Comparison of ENCODE assay signal across 7 mouse cellular contexts in the genomic region with DNA sequence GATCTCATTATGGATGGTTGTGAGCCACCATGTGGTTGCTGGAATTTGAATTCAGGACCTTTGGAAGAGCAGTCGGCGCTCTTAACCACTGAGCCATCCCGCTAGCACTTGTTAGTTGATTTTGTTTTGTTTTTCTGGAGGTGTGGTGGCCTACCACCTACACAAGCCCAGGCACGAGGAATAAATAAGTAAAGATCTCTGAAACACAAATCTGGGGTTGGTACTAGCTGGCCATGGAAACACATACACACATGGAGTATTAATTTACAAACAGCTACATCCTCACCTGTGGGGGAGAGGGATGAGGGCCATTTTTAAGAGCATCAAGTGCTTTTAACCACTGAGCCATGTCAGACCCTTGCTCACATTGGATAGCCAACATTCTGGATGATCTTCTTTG. TPM values are rescaled to one million over a fixed set of nuclear protein-coding genes. Genes with fewer than 3 reads are reported as not detected.
DNase-seq lines count a peak whose midpoint lies in the region; ATAC-seq and TF ChIP-seq lines count a peak whose summit lies in the region.
"Not testable (repeated sequence)": the region's sequence is repeated elsewhere in the genome, so short reads cannot be mapped to it uniquely, and the experiment has no call there.

No protein-coding gene starts in this region.

- WGBS in forebrain, embryonic 11.5 days, result 71% methylated on average over 4 of the region's 4 CpGs
- 78% methylated on average over 4 of the region's 4 CpGs for WGBS in large intestine, adult 2 months
- 75% methylated on average over 4 of the region's 4 CpGs for WGBS in lung, embryonic 14.5 days
- WGBS in neural tube, embryonic 11.5 days, result 80% methylated on average over 4 of the region's 4 CpGs

- TF ChIP-seq CTCF in lung, embryonic 14.5 days (IDR thresholded peaks at IDR 0.05; ENCODE audit: low read depth), result not testable (repeated sequence)

- H3K4me1 ChIP-seq in forebrain, embryonic 11.5 days (replicated peaks; ENCODE audit: control insufficient read depth, insufficient read depth, low read length); lung, embryonic 14.5 days (ENCODE audit: insufficient read depth); neural tube, embryonic 11.5 days (ENCODE audit: control insufficient read depth, insufficient read depth, low read length): not testable (repeated sequence)

- not testable (repeated sequence) for H3K4me3 ChIP-seq in forebrain, embryonic 11.5 days (ENCODE audit: low read depth, low read length); lung, embryonic 14.5 days (ENCODE audit: low read depth, low read length); neural tube, embryonic 11.5 days (ENCODE audit: low read depth, low read length)

- H3K27ac ChIP-seq in forebrain, embryonic 11.5 days (ENCODE audit: low read depth, low read length); lung, embryonic 14.5 days (ENCODE audit: low read depth); neural tube, embryonic 11.5 days (ENCODE audit: low read depth, low read length): not testable (repeated sequence)

- not testable (repeated sequence) for H3K4me2 ChIP-seq in forebrain, embryonic 11.5 days (ENCODE audit: low read depth, low read length, severe bottlenecking); lung, embryonic 14.5 days; neural tube, embryonic 11.5 days (ENCODE audit: low read depth)

- peak; percentile 96 for ATAC-seq in cerebellum, adult (ENCODE audit: insufficient number of reproducible peaks, low FRiP score, low TSS enrichment)
- ATAC-seq in forebrain, embryonic 11.5 days (replicated peaks; ENCODE audit: low FRiP score), result 0 out of 2 replicates have a peak, but pooled peaks have one; percentile 74
- ATAC-seq in hematopoietic stem cell, adult 5-6 weeks (replicated peaks in 1 of 2; ENCODE audit: insufficient read depth in 1 of 2, low FRiP score in 2 of 2, low TSS enrichment in 1 of 2, low read depth in 1 of 2, poor library complexity in 2 of 2, severe bottlenecking in 2 of 2), result peak; percentile 100
- ATAC-seq in lung, embryonic 14.5 days (ENCODE audit: insufficient read depth), result 0 out of 2 replicates have a peak, but pooled peaks have one; percentile 47
- not testable (repeated sequence) for ATAC-seq in neural tube, embryonic 11.5 days (ENCODE audit: insufficient read depth, low FRiP score, low TSS enrichment)

- not testable (repeated sequence) for H3K9ac ChIP-seq in forebrain, embryonic 11.5 days (ENCODE audit: low read length); lung, embryonic 14.5 days; neural tube, embryonic 11.5 days (ENCODE audit: low read length)

- H3K36me3 ChIP-seq in forebrain, embryonic 11.5 days (ENCODE audit: control insufficient read depth, insufficient read depth, low read length); lung, embryonic 14.5 days (ENCODE audit: insufficient read depth); neural tube, embryonic 11.5 days (ENCODE audit: control insufficient read depth, insufficient read depth, low read length): not testable (repeated sequence)

- peak; percentile 11 for DNase-seq in Muller cell, postnatal 12 days (ENCODE audit: inconsistent ontology term)
- DNase-seq in forebrain, embryonic 11.5 days (ENCODE audit: low spot score), result peak; percentile 68
- DNase-seq in large intestine, adult 2 months (ENCODE audit: low read depth, low spot score), result peak; percentile 51
- peak; percentile 8 for DNase-seq in lung, embryonic 14.5 days
- DNase-seq in neural tube, embryonic 11.5 days (ENCODE audit: low spot score), result peak; percentile 19

- H3K9me3 ChIP-seq in forebrain, embryonic 11.5 days (ENCODE audit: control insufficient read depth, low read length); lung, embryonic 14.5 days (ENCODE audit: low read depth, low read length); neural tube, embryonic 11.5 days (ENCODE audit: control insufficient read depth, low read length): not testable (repeated sequence)

- not testable (repeated sequence) for H3K27me3 ChIP-seq in forebrain, embryonic 11.5 days (ENCODE audit: control insufficient read depth, insufficient read depth, low read length); lung, embryonic 14.5 days (ENCODE audit: insufficient read depth, low read length); neural tube, embryonic 11.5 days (ENCODE audit: control insufficient read depth, insufficient read depth, low read length)

RNA-seq across cellular contexts. Expression of a gene that starts 34.7 kb away (rescaled TPM):
- 23.4 and 24.9 TPM in 2 replicates for polyA plus RNA-seq in forebrain, embryonic 11.5 days (2014; fragmentation: Nextera tagmentation; extraction: Ambion mirVana)
- total RNA-seq in hematopoietic stem cell, adult 5-6 weeks (2017), result 28.2 and 33.0 TPM in 2 replicates
- 11.9 and 18.2 TPM in 2 replicates for polyA plus RNA-seq in large intestine, adult 2 months (2012; rRNA removed)
- polyA plus RNA-seq in lung, embryonic 14.5 days (2014; fragmentation: Nextera tagmentation; extraction: Ambion mirVana), result 27.3 and 30.1 TPM in 2 replicates
- polyA plus RNA-seq in neural tube, embryonic 11.5 days (2014; fragmentation: Nextera tagmentation; extraction: Ambion mirVana), result 22.5 and 24.7 TPM in 2 replicates

Comparison
In these comparisons a context has a peak if more than half of its experiments do, and no peak if none do; other contexts are left out.
1. DNase-seq: peak in every context shown above with its lines; median percentile 68 in forebrain, embryonic 11.5 days; 51 in large intestine, adult 2 months; 19 in neural tube, embryonic 11.5 days; 11 in Muller cell, postnatal 12 days; 8 in lung, embryonic 14.5 days.